Mouse (Mus musculus): Measurements from ENCODE around the gene Mob1a.

The Mob1a gene

DNA sequence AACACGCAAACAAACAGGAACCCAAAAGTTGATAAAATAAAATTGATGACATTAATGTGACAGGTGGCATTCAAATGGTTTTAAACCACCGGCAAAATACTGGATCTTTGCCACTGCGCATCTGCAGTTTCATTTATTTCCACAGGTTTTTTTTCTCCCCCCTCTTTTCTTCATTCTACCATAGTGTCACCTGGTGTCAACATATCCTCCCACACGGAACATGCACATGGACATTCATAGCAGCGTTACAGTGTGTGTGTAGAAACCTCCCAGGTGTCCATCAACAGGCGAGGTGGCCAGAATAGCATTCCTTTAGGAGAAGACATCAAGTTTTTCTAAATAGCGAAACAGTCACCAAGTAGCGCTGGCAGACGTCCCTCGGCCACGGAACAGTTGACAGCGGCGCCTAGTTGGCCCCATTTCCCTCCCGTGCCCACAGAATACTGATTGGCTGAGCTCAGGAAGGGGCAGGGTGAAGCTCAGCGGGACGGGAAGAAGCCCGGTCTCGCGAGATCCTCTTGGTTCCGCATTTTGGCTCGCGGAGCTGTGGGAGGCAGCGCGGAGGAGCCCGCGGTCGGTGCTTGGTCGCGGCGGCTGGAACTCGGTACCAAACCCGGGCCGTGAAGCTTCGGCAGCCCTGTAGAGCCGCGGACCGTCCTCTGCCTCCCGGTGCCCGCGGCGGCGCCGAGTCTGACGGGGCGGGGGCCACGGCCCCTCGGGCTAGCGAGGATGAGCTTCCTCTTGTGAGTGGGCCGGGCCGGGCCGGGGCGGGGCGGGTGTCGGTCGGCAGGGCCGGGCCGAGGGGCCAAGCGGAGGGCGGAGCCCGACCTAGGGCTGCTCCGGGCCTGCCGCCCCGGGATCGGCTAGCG, at the start of gene Mob1a, which contains the start of gene Mthfd2:
Mob1a (plus strand) TSS at position 492 of the 869 bp plus-strand sequence.
Mthfd2 (minus strand) TSS at position 384 of the 869 bp plus-strand sequence.
- DNase-seq (ENCODE audit: low spot score), result peak; percentile 97

GRCm38 (mm10) chr6:83277151-83277550, 48.7 kb upstream of the Mob1a start:
- DNase-seq (ENCODE audit: low spot score), result no peak

DNA sequence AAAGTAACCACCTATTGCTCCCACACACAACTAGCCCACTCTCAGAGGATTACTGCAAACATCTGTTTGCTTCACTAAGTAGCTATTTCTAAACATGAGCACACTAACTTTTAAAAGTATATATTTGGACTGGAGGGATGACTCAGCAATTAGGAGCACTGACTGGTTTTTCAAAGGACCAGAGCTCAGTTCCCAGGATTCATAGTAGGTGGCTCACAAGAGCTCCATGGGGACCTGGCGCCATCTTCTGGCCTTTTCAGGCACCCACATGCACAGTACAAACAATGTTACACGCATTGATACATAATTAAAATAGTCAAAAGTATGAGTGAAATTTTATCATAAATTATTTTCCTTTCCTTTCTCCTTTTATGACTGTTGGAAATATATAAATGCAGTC, 46.9 kb upstream of the Mob1a start:
- peak; percentile 53 for DNase-seq (ENCODE audit: low spot score)

GRCm38 (mm10) chr6:83280256-83280955, 45.4 kb upstream of the Mob1a start:
- DNase-seq (ENCODE audit: low spot score), result no peak

GRCm38 (mm10) chr6:83300447-83301229, 25.2 kb upstream of the Mob1a start:
- DNase-seq (ENCODE audit: low spot score), result no peak

DNA sequence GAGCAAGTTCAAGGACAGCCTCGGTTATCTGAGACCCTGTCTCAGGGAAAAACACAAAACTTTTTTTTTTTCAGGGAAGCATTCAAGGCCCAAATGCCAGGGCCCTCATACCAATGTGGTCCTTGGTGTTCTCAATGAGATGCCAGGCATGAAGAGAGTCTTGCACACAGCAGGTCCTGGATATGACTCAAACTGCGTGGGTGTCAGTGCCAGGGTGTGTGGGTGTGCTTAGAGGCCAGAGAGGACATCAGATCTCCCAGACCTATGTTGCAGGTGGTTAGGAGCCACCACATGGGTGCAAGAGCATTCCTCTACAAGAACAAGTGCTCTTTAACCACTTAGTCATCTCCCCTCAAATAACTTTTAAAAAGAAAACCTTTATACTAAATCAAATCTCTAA, 24.5 kb upstream of the Mob1a start:
- DNase-seq (ENCODE audit: low spot score), result no peak

DNA sequence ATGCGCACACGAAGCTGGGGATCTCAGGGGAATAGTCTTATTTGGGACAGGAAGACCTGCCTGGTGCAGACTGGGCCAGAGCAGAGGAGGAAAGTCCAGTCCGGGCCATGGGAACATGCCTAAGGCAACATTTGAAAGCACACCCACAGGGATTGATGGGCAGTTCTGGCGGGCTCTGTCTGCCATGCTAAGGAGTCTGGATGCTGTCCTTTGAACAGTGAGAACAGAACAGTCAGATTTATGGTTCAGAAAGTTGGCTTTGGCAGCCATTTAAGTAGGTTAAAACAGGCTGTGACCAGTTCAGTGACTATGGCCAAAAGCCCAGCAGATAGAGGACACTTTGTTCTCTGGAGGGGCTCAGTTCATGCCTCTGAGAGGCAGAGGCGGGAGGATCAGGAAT, 23.6 kb upstream of the Mob1a start:
- peak; percentile 61 for DNase-seq (ENCODE audit: low spot score)

DNA sequence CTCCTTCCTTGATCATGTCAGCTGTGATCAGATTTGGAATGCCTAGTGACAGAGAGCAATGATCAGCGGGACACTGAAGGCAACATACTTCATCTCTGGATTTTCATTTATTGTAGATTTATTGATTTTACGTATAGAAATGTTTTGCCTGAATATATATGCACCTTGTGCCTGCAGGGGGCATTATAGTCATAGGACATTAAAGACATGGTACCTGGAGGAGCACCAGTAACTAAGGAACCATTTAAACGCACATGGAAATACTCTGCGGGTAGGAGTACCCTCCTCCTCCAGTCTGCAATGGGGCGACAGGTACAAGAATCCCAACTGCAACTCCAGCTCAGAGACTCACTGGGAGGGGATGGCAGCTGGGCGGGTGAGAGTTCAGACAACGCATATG, 16.8 kb upstream of the Mob1a start:
- no peak for DNase-seq (ENCODE audit: low spot score)

DNA sequence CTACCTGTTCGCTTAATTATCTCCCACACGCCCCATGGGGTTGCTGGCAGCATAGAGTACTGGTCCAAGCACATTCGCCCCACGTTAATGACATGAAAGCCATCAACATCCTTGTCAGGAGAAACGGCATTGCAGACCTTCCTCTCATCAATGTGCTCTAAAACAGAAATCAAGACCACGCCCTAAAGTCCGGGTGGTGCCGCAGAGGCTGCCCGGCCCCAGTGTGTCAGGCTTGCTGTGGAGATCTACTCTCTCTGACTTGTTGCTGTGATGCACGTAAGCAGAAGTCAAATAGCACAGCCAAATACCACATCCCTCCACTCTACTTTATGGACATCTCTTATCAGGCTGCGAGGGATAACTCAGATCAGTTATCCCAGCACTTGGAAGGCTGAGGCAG, 14.6 kb upstream of the Mob1a start:
- no peak for DNase-seq (ENCODE audit: low spot score)

GRCm38 (mm10) chr6:83312021-83312420, 13.8 kb upstream of the Mob1a start:
- DNase-seq (ENCODE audit: low spot score), result no peak

- DNase-seq (ENCODE audit: low spot score), result peak; percentile 43
Measured at GRCm38 (mm10) chr6:83312514-83312913, 13.3 kb upstream of the Mob1a start.

GRCm38 (mm10) chr6:83315293-83315692, 10.5 kb upstream of the Mob1a start:
- DNase-seq (ENCODE audit: low spot score), result no peak

DNA sequence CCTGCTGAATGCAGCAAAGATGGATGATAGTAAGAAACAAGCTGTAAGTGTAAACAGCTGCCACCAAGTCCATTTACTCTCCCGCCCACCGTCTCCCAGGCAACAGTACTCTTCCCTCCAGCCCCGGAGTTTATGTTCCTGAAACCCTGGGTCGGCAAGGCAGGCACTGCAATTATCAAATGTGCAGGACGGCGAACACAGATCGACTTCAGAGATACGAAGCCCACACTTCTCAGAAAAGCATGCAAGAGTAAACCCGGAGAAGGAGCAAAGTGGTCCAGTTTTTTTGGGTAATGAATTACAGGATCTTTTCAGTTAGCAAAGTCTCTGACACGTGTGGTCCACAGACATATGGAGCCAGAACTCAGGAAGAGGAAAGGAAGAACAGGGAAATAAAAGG, 9.8 kb upstream of the Mob1a start:
- peak; percentile 70 for DNase-seq (ENCODE audit: low spot score)

DNA sequence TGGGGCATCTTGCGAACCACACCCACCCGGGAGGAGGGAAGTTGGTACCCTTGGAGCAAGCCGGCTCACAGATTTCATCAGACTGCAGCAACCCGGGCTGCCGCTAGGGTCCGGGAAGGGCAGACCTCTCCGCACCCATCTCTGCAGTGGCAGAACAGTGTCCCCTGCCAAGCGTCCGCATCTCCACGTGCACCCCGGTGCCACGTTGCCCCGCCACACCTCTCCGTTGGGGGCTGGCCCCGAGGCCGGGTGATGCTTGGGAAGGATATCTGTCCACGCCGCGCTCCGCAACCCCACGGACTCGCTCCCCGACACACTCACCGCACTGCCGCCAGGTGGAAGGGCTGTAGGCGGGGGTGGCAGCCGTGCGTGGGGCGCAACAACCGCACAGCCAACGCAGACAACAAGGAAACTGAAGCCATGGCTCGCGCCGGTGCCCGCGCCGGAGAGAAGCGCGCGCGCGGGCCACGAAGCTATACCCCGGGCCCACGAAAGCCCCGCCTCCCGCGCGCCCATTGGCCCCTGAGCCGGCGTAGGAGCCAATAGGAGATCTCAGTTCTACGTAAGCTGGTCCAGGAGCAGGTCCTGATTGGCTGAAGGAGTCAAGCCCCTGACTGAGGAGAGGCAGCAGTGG, 8.6 kb upstream of the Mob1a start:
- peak; percentile 95 for DNase-seq (ENCODE audit: low spot score)

GRCm38 (mm10) chr6:83321927-83322326, 3.9 kb upstream of the Mob1a start:
- DNase-seq (ENCODE audit: low spot score), result no peak

- no peak for DNase-seq (ENCODE audit: low spot score)
Measured at GRCm38 (mm10) chr6:83322794-83323193, 3.0 kb upstream of the Mob1a start.

GRCm38 (mm10) chr6:83323652-83324419, 2.0 kb upstream of the Mob1a start:
- no peak for DNase-seq (ENCODE audit: low spot score)

GRCm38 (mm10) chr6:83326394-83326736, 549 bp downstream of the Mob1a start:
- no peak for DNase-seq (ENCODE audit: low spot score)

- no peak for DNase-seq (ENCODE audit: low spot score)
Measured at GRCm38 (mm10) chr6:83326761-83327160, 945 bp downstream of the Mob1a start.

- DNase-seq (ENCODE audit: low spot score), result no peak
Measured at GRCm38 (mm10) chr6:83327591-83328190, 1.9 kb downstream of the Mob1a start.

DNA sequence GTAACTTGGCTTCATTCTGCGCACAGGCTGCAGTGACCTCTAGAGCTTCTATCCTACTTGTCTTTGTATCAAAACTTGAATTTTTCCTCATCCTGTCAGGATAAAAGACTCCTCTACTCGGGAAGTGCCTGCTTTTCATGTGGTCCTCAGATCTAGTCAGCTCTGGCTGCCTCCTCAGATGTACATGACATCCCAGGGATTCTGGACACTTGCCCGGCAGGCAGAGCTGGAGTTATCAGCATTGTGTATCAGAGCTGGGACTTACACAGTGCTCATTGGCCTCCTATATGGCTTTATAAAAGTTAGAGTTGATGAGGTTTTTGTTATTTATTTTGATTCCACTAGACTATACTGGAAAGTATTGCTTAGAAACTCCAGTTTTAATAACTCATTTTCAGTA, 15.6 kb downstream of the Mob1a start:
- peak; percentile 49 for DNase-seq (ENCODE audit: low spot score)
